Mouse (Mus musculus): ENCODE results near the gene Scmh1. TPM values are rescaled to one million over a fixed set of nuclear protein-coding genes. Genes with fewer than 3 reads are reported as not detected.

Gene Scmh1
- polyA plus RNA-seq, 1 experiment from 2014 or later: 48.7 TPM

DNA sequence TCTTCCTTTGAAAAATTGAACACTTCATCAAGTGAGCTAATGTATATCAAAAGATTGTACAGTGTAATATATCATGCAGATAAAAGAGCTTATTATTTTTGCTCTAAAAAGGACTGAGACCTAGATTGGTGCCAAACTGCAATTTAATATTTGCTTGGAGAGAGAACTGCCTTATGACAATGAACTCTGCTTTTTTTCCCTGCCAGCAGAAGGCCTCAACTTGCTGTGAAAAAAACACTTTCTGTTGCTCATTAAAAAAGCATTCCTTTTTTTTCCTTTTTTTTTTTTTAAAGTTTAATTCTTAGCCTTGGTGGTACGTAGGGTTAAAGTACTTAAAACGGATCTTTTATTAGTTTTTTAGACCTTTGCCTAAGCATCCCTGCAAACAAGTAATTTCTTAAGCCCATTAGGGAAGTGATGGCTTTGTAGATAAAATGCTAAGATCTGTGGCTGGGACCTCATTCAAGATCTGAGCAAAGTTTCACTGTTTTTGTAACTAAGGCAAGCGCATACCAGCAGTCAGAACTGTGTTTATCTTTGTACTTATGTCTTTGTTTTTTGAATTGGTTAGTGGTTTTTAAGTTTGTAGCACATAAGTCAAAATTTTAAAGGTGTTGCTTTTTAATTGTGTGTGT, 1.7 kb downstream of the Scmh1 start:
- WGBS: 40% methylated on average over 3 of the region's 3 CpGs
- H3K4me1 ChIP-seq: peaks cover 13% of the 10 kb centered on the region
- no peak overlapping the region for H3K9ac ChIP-seq
- H3K36me3 ChIP-seq: no peaks in the 10 kb centered on the region
- no peak overlapping the region for H3K27ac ChIP-seq
- peak overlapping the region; percentile 61 for H3K4me2 ChIP-seq
- no peaks in the 10 kb centered on the region for H3K9me3 ChIP-seq
- no peak for ATAC-seq (ENCODE audit: insufficient number of reproducible peaks, insufficient read depth, low FRiP score, low TSS enrichment, low read depth)
- H3K27me3 ChIP-seq: no peaks in the 10 kb centered on the region
- H3K4me3 ChIP-seq: peak overlapping the region; percentile 97

DNA sequence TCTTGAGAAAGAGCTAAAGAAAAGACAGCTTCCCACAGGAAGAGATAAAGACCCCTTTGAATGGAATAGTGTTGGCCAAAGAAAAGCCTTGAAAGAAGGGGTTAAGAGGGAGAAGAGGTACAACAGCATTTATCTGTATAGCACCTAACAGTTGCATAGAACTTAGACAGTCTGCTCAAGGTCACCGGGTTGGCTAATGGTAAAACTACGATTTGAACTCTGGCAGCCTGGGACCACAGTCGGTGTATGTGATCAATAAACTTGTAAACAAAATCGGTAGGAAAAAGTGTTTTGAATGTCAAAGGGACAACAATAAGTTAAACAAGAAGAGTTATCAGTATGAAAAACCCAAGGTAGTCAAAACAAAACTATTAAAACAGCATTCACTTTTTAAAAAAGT, 13.0 kb downstream of the Scmh1 start:
- ATAC-seq (ENCODE audit: insufficient number of reproducible peaks, insufficient read depth, low FRiP score, low TSS enrichment, low read depth): no peak
- 87% methylated on average over 4 of the region's 4 CpGs for WGBS

DNA sequence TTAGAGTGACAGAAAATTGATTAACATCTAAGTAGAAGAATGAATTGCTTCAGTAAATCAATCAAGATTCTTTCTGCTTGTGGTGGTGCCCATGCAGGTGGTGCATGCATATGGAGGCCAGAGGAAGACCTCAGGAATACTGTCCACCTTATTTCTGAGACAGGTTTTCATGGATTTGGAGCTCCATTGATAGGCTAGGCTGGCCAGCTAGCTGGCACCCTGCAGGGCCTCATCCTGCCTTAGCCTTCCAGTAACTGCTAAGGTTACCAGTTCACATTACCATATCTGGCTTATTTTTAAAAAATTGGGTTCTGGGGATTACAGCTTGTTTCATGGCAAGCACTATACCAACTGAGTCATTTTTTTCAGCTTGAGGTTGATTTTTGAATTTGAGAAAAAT, 15.1 kb downstream of the Scmh1 start:
- peaks cover 14% of the 10 kb centered on the region for H3K4me1 ChIP-seq
- H3K27me3 ChIP-seq: no peaks in the 10 kb centered on the region
- H3K4me3 ChIP-seq: no peak overlapping the region
- no peak overlapping the region for H3K9ac ChIP-seq
- ATAC-seq (ENCODE audit: insufficient number of reproducible peaks, insufficient read depth, low FRiP score, low TSS enrichment, low read depth): no peak
- no peak overlapping the region for H3K27ac ChIP-seq
- H3K36me3 ChIP-seq: no peaks in the 10 kb centered on the region
- H3K9me3 ChIP-seq: no peaks in the 10 kb centered on the region
- H3K4me2 ChIP-seq: no peak overlapping the region

More for the DNA sequence above, 13.0 kb downstream of the Scmh1 start:
- H3K4me3 ChIP-seq: no peak overlapping the region
- H3K36me3 ChIP-seq: no peaks in the 10 kb centered on the region
- peaks cover 14% of the 10 kb centered on the region for H3K4me1 ChIP-seq
- no peak overlapping the region for H3K4me2 ChIP-seq
- no peaks in the 10 kb centered on the region for H3K9me3 ChIP-seq
- no peak overlapping the region for H3K9ac ChIP-seq
- H3K27ac ChIP-seq: no peak overlapping the region
- H3K27me3 ChIP-seq: no peaks in the 10 kb centered on the region

DNA sequence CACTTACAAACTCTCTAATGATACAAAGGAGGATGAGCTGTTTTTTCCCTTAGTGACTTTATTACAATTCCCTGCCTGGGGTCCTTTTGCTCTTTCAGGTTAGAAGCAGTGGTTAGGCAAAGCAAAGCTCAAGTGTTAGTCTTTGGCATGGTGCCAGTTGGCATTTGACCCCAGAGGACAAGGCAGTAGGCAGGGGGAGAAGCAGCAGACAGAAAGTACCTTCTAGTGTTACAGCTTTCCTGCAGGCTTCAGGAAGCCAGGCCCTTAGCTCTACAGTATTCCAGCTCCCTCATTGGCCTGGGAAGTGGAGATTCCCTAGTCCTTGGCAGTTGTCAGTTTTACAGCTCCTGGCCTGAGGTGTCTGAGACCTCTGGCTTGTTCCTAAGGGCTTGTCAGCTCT, 15.6 kb downstream of the Scmh1 start:
- H3K4me1 ChIP-seq: peaks cover 14% of the 10 kb centered on the region
- ATAC-seq (ENCODE audit: insufficient number of reproducible peaks, insufficient read depth, low FRiP score, low TSS enrichment, low read depth): no peak

DNA sequence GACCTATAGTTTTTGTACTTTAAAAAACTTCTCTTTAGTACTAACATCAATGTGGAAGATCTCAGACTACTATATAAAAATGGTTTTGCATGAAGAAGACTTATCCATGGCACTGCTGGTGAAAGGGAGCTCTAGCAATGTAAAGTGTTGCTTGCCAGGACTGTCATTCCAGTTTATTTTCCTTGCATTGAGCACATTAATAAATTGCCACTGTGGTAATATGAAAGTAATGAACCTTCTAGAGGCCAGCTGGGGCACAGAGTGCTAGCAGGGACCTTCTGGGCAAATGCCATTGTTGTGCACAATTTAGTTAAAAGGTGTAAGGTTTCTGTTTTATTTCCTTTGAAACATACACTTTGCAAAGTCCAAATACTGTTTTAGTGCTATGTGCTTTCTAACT, 25.5 kb downstream of the Scmh1 start:
- H3K9ac ChIP-seq: no peak overlapping the region
- no peaks in the 10 kb centered on the region for H3K9me3 ChIP-seq
- no peaks in the 10 kb centered on the region for H3K36me3 ChIP-seq
- no peak for ATAC-seq (ENCODE audit: insufficient number of reproducible peaks, insufficient read depth, low FRiP score, low TSS enrichment, low read depth)
- H3K4me1 ChIP-seq: peaks cover 5% of the 10 kb centered on the region; the same call in 1 of the 2 replicates
- H3K4me2 ChIP-seq: no peak overlapping the region
- no peak overlapping the region for H3K27ac ChIP-seq
- H3K27me3 ChIP-seq: no peaks in the 10 kb centered on the region
- H3K4me3 ChIP-seq: no peak overlapping the region

More for the DNA sequence above, 15.6 kb downstream of the Scmh1 start:
- H3K27me3 ChIP-seq: no peaks in the 10 kb centered on the region
- H3K9ac ChIP-seq: no peak overlapping the region
- no peaks in the 10 kb centered on the region for H3K36me3 ChIP-seq
- H3K4me3 ChIP-seq: no peak overlapping the region
- H3K9me3 ChIP-seq: no peaks in the 10 kb centered on the region
- no peak overlapping the region for H3K4me2 ChIP-seq
- no peak overlapping the region for H3K27ac ChIP-seq

DNA sequence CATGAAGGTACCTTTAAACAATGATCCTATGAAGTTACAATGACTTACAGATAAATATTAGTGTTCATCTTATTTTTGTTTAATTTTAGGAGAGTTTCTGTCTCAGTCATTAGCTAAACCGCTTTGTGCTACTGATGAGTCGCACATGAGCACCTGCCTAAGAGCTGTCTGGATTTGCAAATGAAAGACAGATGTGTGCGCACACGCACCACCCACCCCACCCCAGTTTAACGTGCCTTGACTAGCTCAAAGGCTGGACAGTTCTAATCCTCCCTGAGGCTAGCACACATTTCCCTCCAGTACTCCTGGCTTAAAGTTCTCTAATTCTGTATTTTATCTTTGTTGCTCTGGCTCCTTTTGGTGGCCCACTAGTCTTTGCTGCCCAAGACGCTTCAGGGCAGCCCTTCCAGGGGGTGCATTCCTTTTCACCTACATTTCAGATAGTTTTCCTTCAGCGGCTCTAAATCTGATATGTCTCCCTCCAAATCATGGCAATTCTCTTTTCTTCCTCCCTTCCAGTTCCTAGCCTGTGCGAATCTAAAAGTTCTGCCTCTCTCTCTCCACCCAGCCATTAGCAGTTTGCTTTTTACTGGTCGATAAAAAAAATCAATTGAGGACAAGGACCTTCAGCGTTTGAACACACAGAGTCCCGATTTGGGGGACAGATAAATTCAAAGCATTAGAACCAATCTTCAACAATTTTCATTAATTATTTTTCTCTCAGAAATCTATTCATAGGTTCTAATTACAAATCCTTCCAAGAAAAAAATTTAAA, 27.7 kb downstream of the Scmh1 start:
- WGBS: 33% methylated on average over 11 of the region's 11 CpGs

DNA sequence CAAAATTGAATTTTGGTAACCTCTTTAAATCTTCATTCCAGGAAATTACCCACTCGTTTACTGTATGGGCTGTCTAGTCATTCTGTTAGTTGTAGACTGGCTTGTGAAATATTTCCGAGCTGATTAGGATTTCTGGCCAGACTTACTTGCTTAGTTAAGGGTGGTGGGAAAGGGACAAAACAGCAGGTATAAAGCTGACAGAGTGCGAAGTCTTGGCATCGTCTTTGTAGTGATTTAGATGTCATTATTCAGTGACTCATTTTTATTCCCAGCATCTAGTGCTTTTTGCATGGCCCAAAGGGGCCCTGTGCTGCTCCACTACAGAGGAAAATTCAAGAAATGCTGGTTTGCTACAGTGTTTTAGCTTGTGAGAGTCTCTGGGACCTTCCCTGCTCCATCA, 56.7 kb downstream of the Scmh1 start:
- Histone ChIP-seq H3K27ac (no peak overlapping the region), H3K9ac (no peak overlapping the region), H3K4me3 (no peak overlapping the region), H3K4me2 (no peak overlapping the region), H3K4me1 (no peaks in the 10 kb centered on the region), H3K27me3 (no peaks in the 10 kb centered on the region), H3K36me3 (peaks cover 5% of the 10 kb centered on the region), H3K9me3 (no peaks in the 10 kb centered on the region)
- WGBS: 76% methylated on average over 4 of the region's 4 CpGs
- no peak for ATAC-seq (ENCODE audit: insufficient number of reproducible peaks, insufficient read depth, low FRiP score, low TSS enrichment, low read depth)

More for the DNA sequence above, 27.7 kb downstream of the Scmh1 start:
- Histone ChIP-seq H3K9me3 (no peaks in the 10 kb centered on the region), H3K27ac (no peak overlapping the region), H3K4me3 (no peak overlapping the region), H3K27me3 (no peaks in the 10 kb centered on the region), H3K4me2 (no peak overlapping the region), H3K36me3 (no peaks in the 10 kb centered on the region), H3K4me1 (peaks cover 5% of the 10 kb centered on the region; the same call in 1 of the 2 replicates), H3K9ac (no peak overlapping the region)
- ATAC-seq (ENCODE audit: insufficient number of reproducible peaks, insufficient read depth, low FRiP score, low TSS enrichment, low read depth): no peak

DNA sequence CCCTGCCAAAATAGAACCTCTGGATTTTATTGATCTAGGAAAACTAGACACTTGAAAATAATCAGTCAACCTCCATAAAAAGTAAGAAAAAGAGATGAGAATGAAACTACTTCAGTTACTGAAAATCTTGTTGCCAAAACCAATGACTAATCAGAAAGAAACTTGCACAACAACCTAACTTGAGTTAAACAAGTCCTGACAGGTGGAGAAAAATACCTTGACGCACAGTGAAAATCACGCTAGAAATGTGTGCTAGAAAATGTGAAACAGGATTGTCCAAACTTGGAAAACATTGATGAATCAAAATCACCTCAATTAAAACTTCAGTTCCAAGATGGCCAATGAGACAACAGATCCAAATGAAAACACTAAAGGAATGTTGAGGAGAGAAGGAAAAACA, 67.9 kb downstream of the Scmh1 start:
- H3K4me3 ChIP-seq: no peak overlapping the region
- no peaks in the 10 kb centered on the region for H3K4me1 ChIP-seq
- H3K36me3 ChIP-seq: peaks cover 35% of the 10 kb centered on the region
- no peaks in the 10 kb centered on the region for H3K27me3 ChIP-seq
- no peak overlapping the region for H3K9ac ChIP-seq
- WGBS: 73% methylated on average over 2 of the region's 2 CpGs
- H3K4me2 ChIP-seq: no peak overlapping the region
- H3K9me3 ChIP-seq: no peaks in the 10 kb centered on the region
- no peak overlapping the region for H3K27ac ChIP-seq
- no peak for ATAC-seq (ENCODE audit: insufficient number of reproducible peaks, insufficient read depth, low FRiP score, low TSS enrichment, low read depth)

DNA sequence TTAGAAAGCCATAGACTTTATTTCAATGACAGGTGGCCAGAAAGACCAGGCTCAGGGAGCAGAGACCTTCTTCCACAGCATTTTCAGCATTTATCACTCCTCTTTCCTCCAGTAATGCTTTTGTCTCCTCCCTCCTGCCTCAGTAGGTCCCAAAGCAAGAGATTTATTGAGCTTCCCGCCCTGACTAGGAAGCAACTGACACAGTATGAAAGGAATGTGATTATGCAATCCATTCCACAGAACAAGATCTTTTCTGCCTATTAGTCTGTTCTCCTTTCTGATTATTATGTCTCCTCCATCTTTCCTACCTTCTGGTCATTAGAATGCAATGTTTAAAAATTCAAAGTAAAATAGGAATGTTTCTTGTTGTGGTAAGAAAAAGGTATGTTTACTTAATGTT, 82.6 kb downstream of the Scmh1 start:
- H3K27me3 ChIP-seq: no peaks in the 10 kb centered on the region
- no peak for ATAC-seq (ENCODE audit: insufficient number of reproducible peaks, insufficient read depth, low FRiP score, low TSS enrichment, low read depth)
- H3K4me1 ChIP-seq: 0 out of 2 replicates have a peak, but pooled peaks cover 5% of the 10 kb centered on the region
- H3K36me3 ChIP-seq: peaks cover 33% of the 10 kb centered on the region
- no peak overlapping the region for H3K4me2 ChIP-seq
- WGBS: 18% methylated on average over 1 of the region's 1 CpGs
- no peak overlapping the region for H3K27ac ChIP-seq
- H3K9me3 ChIP-seq: no peaks in the 10 kb centered on the region
- no peak overlapping the region for H3K9ac ChIP-seq
- H3K4me3 ChIP-seq: no peak overlapping the region

DNA sequence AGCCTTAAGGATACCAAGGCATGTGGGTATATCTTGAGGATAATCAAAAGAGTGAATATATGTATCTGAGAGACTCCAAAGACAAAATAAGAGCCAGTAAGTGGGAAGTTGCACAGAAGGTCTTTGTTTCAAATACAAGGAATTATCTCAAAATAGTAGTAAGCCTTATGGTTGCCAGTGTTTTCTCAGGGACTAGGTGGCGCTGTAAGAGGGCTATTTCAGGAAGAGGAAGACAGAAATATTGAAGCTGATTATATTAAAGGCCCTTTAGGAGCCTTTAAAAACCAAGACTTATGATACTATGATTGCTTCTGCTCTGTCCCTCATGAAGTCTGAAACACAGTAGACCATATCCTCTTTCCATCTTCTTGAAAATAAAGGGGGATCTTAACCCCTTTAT, 101.9 kb downstream of the Scmh1 start:
- Histone ChIP-seq H3K27me3 (no peaks in the 10 kb centered on the region), H3K9me3 (0 out of 2 replicates have a peak, but pooled peaks cover 3% of the 10 kb centered on the region), H3K4me3 (no peak overlapping the region), H3K27ac (no peak overlapping the region), H3K9ac (no peak overlapping the region), H3K4me2 (no peak overlapping the region), H3K36me3 (peaks cover 49% of the 10 kb centered on the region), H3K4me1 (no peaks in the 10 kb centered on the region)
- 90% methylated on average over 1 of the region's 1 CpGs for WGBS
- ATAC-seq (ENCODE audit: insufficient number of reproducible peaks, insufficient read depth, low FRiP score, low TSS enrichment, low read depth): no peak

DNA sequence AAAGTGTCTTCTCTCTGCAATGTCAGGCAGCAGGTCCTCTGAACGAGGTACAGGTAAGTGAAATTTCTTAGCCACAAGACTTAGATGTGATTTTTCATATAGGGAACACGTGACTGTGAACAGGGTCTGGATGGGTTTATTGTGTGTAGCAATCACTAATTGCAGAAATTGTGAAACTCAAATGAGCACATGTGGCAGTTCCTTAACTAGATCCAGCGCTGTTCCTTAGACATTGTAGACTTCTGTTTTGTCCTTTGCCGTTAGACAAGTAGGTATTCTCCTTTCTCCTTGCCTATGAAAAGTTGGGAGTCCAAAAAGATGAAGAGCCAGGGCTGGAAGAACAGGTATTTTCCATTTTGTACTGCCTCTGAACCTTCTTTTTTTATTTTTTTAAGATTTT, 106.1 kb downstream of the Scmh1 start:
- Histone ChIP-seq H3K4me3 (no peak overlapping the region), H3K4me1 (no peaks in the 10 kb centered on the region), H3K4me2 (no peak overlapping the region), H3K36me3 (peaks cover 63% of the 10 kb centered on the region), H3K9ac (no peak overlapping the region), H3K9me3 (0 out of 2 replicates have a peak, but pooled peaks cover 3% of the 10 kb centered on the region), H3K27ac (no peak overlapping the region), H3K27me3 (no peaks in the 10 kb centered on the region)
- no peak for ATAC-seq (ENCODE audit: insufficient number of reproducible peaks, insufficient read depth, low FRiP score, low TSS enrichment, low read depth)
- 91% methylated on average over 4 of the region's 4 CpGs for WGBS

DNA sequence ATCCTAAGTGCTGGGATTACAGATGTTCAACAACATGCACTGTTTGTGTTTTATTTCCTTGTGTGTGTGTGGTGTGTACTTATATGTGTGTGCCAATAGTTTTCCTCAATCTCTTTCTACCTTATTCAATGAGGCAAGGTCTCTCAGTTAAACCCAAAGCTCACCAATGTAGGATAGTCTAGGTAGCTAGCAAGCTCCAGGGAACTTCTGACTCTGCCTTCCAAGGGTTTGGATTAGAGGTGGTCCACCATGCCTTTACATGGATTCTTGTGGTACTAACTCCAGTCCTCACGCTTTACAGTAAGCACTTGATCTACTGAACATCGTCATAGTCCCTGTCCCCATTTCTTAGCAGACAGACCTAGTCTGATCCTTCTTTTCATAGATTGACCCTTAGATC, 109.3 kb downstream of the Scmh1 start:
- Histone ChIP-seq H3K9ac (no peak overlapping the region), H3K4me1 (no peaks in the 10 kb centered on the region), H3K27ac (no peak overlapping the region), H3K36me3 (peaks cover 57% of the 10 kb centered on the region), H3K4me2 (no peak overlapping the region), H3K27me3 (no peaks in the 10 kb centered on the region), H3K9me3 (0 out of 2 replicates have a peak, but pooled peaks cover 2% of the 10 kb centered on the region), H3K4me3 (no peak overlapping the region)
- WGBS: 97% methylated on average over 2 of the region's 2 CpGs
- no peak for ATAC-seq (ENCODE audit: insufficient number of reproducible peaks, insufficient read depth, low FRiP score, low TSS enrichment, low read depth)

All from embryonic facial prominence, embryonic 13.5 days (tissue).